Mouse (Mus musculus): ENCODE measurements around the gene Tradd.

Gene Tradd

GRCm38 (mm10) chr8:105270101-105270915 lies 5.9 kb upstream of the Tradd start:
- no peak for DNase-seq (ENCODE audit: low spot score)

- no peak for DNase-seq (ENCODE audit: low spot score)
Measured at GRCm38 (mm10) chr8:105269461-105269947, 5.1 kb upstream of the Tradd start, which contains the start of gene Hsf4. TSS of gene Hsf4 (plus strand) at chr8:105269801.

GRCm38 (mm10) chr8:105269075-105269458 lies 4.7 kb upstream of the Tradd start:
- no peak for DNase-seq (ENCODE audit: low spot score)

- no peak for DNase-seq (ENCODE audit: low spot score)
Measured at GRCm38 (mm10) chr8:105268342-105269074, 4.1 kb upstream of the Tradd start.

GRCm38 (mm10) chr8:105266775-105267174 lies 2.4 kb upstream of the Tradd start:
- DNase-seq (ENCODE audit: low spot score), result no peak

GRCm38 (mm10) chr8:105265128-105265527 lies 719 bp upstream of the Tradd start:
- DNase-seq (ENCODE audit: low spot score), result no peak

GRCm38 (mm10) chr8:105263244-105263912 lies 1.0 kb downstream of the Tradd start:
- DNase-seq (ENCODE audit: low spot score), result no peak

- no peak for DNase-seq (ENCODE audit: low spot score)
Measured at GRCm38 (mm10) chr8:105261326-105261980, 3.0 kb downstream of the Tradd start.

GRCm38 (mm10) chr8:105260371-105261099 lies 3.9 kb downstream of the Tradd start:
- no peak for DNase-seq (ENCODE audit: low spot score)

GRCm38 (mm10) chr8:105259721-105260320 lies 4.6 kb downstream of the Tradd start:
- DNase-seq (ENCODE audit: low spot score), result peak; percentile 65

GRCm38 (mm10) chr8:105258911-105259720 lies 5.3 kb downstream of the Tradd start:
- DNase-seq (ENCODE audit: low spot score), result no peak

GRCm38 (mm10) chr8:105257318-105258114 lies 6.9 kb downstream of the Tradd start:
- no peak for DNase-seq (ENCODE audit: low spot score)

- DNase-seq (ENCODE audit: low spot score), result peak; percentile 79
Measured at GRCm38 (mm10) chr8:105254966-105255350, 9.5 kb downstream of the Tradd start, which contains the start of gene B3gnt9. TSS of gene B3gnt9 (minus strand) at chr8:105255153.

- peak; percentile 81 for DNase-seq (ENCODE audit: low spot score)
Measured at GRCm38 (mm10) chr8:105254152-105254965, 10.1 kb downstream of the Tradd start.

- no peak for DNase-seq (ENCODE audit: low spot score)
Measured at GRCm38 (mm10) chr8:105253766-105254151, 10.7 kb downstream of the Tradd start.

GRCm38 (mm10) chr8:105252680-105253537 lies 11.5 kb downstream of the Tradd start:
- no peak for DNase-seq (ENCODE audit: low spot score)

GRCm38 (mm10) chr8:105251954-105252353 lies 12.5 kb downstream of the Tradd start:
- no peak for DNase-seq (ENCODE audit: low spot score)

Data from c-Kit-positive CD71-positive TER-119-positive erythroid progenitor cells, embryonic 14.5 days (primary cell).